Mouse (Mus musculus) myocyte (in vitro differentiated cells): Measurements from ENCODE around the gene Cysrt1. TPM values are rescaled to one million over a fixed set of nuclear protein-coding genes. Genes with fewer than 3 reads are reported as not detected.
"Not testable (repeated sequence)": the region's sequence is repeated elsewhere in the genome, so short reads cannot be mapped to it uniquely, and the experiment has no call there.

Source experiments
- H3K27me3 ChIP-seq: one replicate; pipeline ENCODE4 v1.6.1; 2011; ENCODE audit not compliant: control insufficient read depth, insufficient read depth, insufficient read length
- H3K36me3 ChIP-seq: one replicate; pipeline ENCODE4 v1.6.1; 2011; ENCODE audit not compliant: control insufficient read depth, insufficient read depth
- H3K4me2 ChIP-seq: one replicate; pipeline ENCODE4 v1.6.1; 2011; ENCODE audit warnings: low read depth, control low read depth
- H3K4me3 ChIP-seq: one replicate; pipeline ENCODE4 v1.5.1; 2011; ENCODE audit warnings: mild to moderate bottlenecking, control low read depth, moderate library complexity
- H3K79me2 ChIP-seq: one replicate; pipeline ENCODE4 v1.6.1; 2011; ENCODE audit not compliant: control insufficient read depth, insufficient read depth
- H3ac ChIP-seq: one replicate; pipeline ENCODE4 v1.6.1; 2011; ENCODE audit not compliant: control insufficient read depth, insufficient read length
- CEBPB ChIP-seq: IDR thresholded peaks from 2 replicates; pipeline ENCODE4 v1.6.1; 2011; ENCODE audit warnings: mild to moderate bottlenecking, moderate library complexity; ENCODE audit not compliant: poor library complexity, insufficient read depth, severe bottlenecking
- E2F4 ChIP-seq: IDR thresholded peaks from one replicate; pipeline ENCODE4 v1.6.1; 2011; ENCODE audit warnings: mild to moderate bottlenecking, control low read depth, moderate library complexity; ENCODE audit not compliant: insufficient read depth
- MAX ChIP-seq: IDR thresholded peaks from one replicate; pipeline ENCODE4 v1.6.1; 2011; ENCODE audit warnings: low read depth, mild to moderate bottlenecking, control low read depth
- MYOD1 ChIP-seq, 3 experiments: IDR thresholded peaks; one replicate each; pipeline ENCODE4 v1.6.1; 2011; ENCODE audit warnings: control low read depth in 2 of 3, low read depth in 2 of 3, mild to moderate bottlenecking in 2 of 3, moderate library complexity in 1 of 3; ENCODE audit not compliant: insufficient read length in 2 of 3, control insufficient read depth in 1 of 3
- MYOG ChIP-seq, 3 experiments: IDR thresholded peaks; one replicate each; pipeline ENCODE4 v1.6.1; 2011; ENCODE audit warnings: control low read depth in 2 of 3, low read depth in 2 of 3, mild to moderate bottlenecking in 2 of 3; ENCODE audit not compliant: insufficient read length in 2 of 3, control insufficient read depth in 1 of 3, insufficient read depth in 1 of 3
- POLR2A ChIP-seq: IDR thresholded peaks from one replicate; pipeline ENCODE4 v1.6.1; 2011; ENCODE audit warnings: low read depth, mild to moderate bottlenecking, control low read depth, moderate library complexity; ENCODE audit not compliant: insufficient read length
- POLR2AphosphoS2 ChIP-seq: IDR thresholded peaks from one replicate; pipeline ENCODE4 v1.6.1; 2011; ENCODE audit warnings: low read depth, control low read depth; ENCODE audit not compliant: insufficient read length
- REST ChIP-seq: IDR thresholded peaks from one replicate; pipeline ENCODE4 v1.6.1; 2011; ENCODE audit warnings: mild to moderate bottlenecking, control low read depth, moderate library complexity; ENCODE audit not compliant: insufficient read depth, insufficient read length
- SRF ChIP-seq: IDR thresholded peaks from one replicate; pipeline ENCODE4 v1.6.1; 2011; ENCODE audit warnings: low read depth; ENCODE audit not compliant: control insufficient read depth, insufficient read length
- TCF12 ChIP-seq: IDR thresholded peaks from one replicate; pipeline ENCODE4 v1.6.1; 2011; ENCODE audit warnings: mild to moderate bottlenecking, control low read depth; ENCODE audit not compliant: poor library complexity, insufficient read depth, severe bottlenecking
- TCF3 ChIP-seq: IDR thresholded peaks from one replicate; pipeline ENCODE4 v1.6.1; 2011; ENCODE audit warnings: low read depth, control low read depth; ENCODE audit not compliant: insufficient read length
- USF1 ChIP-seq: IDR thresholded peaks from one replicate; pipeline ENCODE4 v1.6.1; 2011; ENCODE audit warnings: low read depth, mild to moderate bottlenecking, control low read depth, moderate library complexity
- polyA plus RNA-seq: library from polyadenylated mRNA; unstranded; fragments of >200 nt; fragmentation: generic; extraction: Trizol; gene quantifications from one replicate; pipeline ENCODE4 v1.2.1, GENCODE M21; 2012; ENCODE audit warnings: missing spikeins

Cysrt1 gene
- polyA plus RNA-seq, 1 experiment = not detected

- TF ChIP-seq MYOG (IDR thresholded peaks at IDR 0.05; ENCODE audit: control insufficient read depth in 1 of 3, insufficient read depth in 1 of 3, insufficient read length in 2 of 3, low read depth in 2 of 3) = no peak
- TF ChIP-seq POLR2A = no peak
- TF ChIP-seq POLR2AphosphoS2 = no peak
- no peak for TF ChIP-seq MYOD1 (IDR thresholded peaks at IDR 0.05; ENCODE audit: control insufficient read depth in 1 of 3, insufficient read length in 2 of 3, low read depth in 2 of 3)
- no peak for TF ChIP-seq TCF12
- no peak for TF ChIP-seq USF1
- no peak for TF ChIP-seq SRF
- TF ChIP-seq REST = no peak
- no peak for TF ChIP-seq MAX
- Histone ChIP-seq H3K4me2 (no peak overlapping the region), H3K27me3 (no peaks in the 10 kb centered on the region), H3K79me2 (peaks cover 20% of the 10 kb centered on the region), H3K4me3 (no peak overlapping the region), H3ac (no peak overlapping the region), H3K36me3 (no peaks in the 10 kb centered on the region)
These were observed 16.6 kb upstream of the Cysrt1 start for GRCm38 (mm10) chr2:25258887-25259286.

GRCm38 (mm10) chr2:25257250-25257649 is 15.0 kb upstream of the Cysrt1 start:
- not testable (repeated sequence) for H3K27me3 ChIP-seq, H3K4me3 ChIP-seq, H3K4me2 ChIP-seq, H3K36me3 ChIP-seq, H3ac ChIP-seq
- H3K79me2 ChIP-seq = peaks cover 20% of the 10 kb centered on the region

- not testable (repeated sequence) for H3K27me3 ChIP-seq, H3K36me3 ChIP-seq
- peak overlapping the region; percentile 73 for H3ac ChIP-seq
- peaks cover 20% of the 10 kb centered on the region for H3K79me2 ChIP-seq
- H3K4me3 ChIP-seq = peak overlapping the region; percentile 96
- H3K4me2 ChIP-seq = peak overlapping the region; percentile 93
These were observed 14.3 kb upstream of the Cysrt1 start for GRCm38 (mm10) chr2:25256443-25257109.

- H3K27me3 ChIP-seq = no peaks in the 10 kb centered on the region
- TF ChIP-seq POLR2A (peak; percentile 71), USF1 (no peak), MYOD1 (IDR thresholded peaks at IDR 0.05; ENCODE audit: control insufficient read depth in 1 of 3, insufficient read length in 2 of 3, low read depth in 2 of 3) (peak in 2 of 3 experiments; percentile 3 to 45), MYOG (IDR thresholded peaks at IDR 0.05; ENCODE audit: control insufficient read depth in 1 of 3, insufficient read depth in 1 of 3, insufficient read length in 2 of 3, low read depth in 2 of 3) (peak in 1 of 3 experiments; percentile 47), E2F4 (no peak), MAX (no peak), SRF (peak; percentile 75), POLR2AphosphoS2 (peak; percentile 72), CEBPB (no peak), TCF3 (no peak)
- peak within 1 kb of the TSS; percentile 73 for H3ac ChIP-seq
- peaks cover 20% of the 10 kb centered on the region for H3K79me2 ChIP-seq
- peaks cover 6% of the 10 kb centered on the region for H3K36me3 ChIP-seq
- H3K4me3 ChIP-seq = peak within 1 kb of the TSS; percentile 96
- peak within 1 kb of the TSS; percentile 95 for H3K4me2 ChIP-seq
These were observed 13.1 kb upstream of the Cysrt1 start, which contains the start of gene Tmem203 for GRCm38 (mm10) chr2:25255284-25255779. Tmem203 (plus strand) TSS chr2:25255439.

- Histone ChIP-seq H3K27me3 (no peaks in the 10 kb centered on the region), H3K79me2 (peaks cover 20% of the 10 kb centered on the region), H3ac (no peak overlapping the region), H3K4me3 (no peak overlapping the region), H3K4me2 (no peak overlapping the region), H3K36me3 (peaks cover 6% of the 10 kb centered on the region)
- no peak for TF ChIP-seq MYOG (IDR thresholded peaks at IDR 0.05; ENCODE audit: control insufficient read depth in 1 of 3, insufficient read depth in 1 of 3, insufficient read length in 2 of 3, low read depth in 2 of 3)
- no peak for TF ChIP-seq TCF12
- no peak for TF ChIP-seq TCF3
- TF ChIP-seq POLR2AphosphoS2 = no peak
- TF ChIP-seq REST = no peak
- no peak for TF ChIP-seq CEBPB
- no peak for TF ChIP-seq MAX
- TF ChIP-seq MYOD1 (IDR thresholded peaks at IDR 0.05; ENCODE audit: control insufficient read depth in 1 of 3, insufficient read length in 2 of 3, low read depth in 2 of 3) = no peak
- TF ChIP-seq E2F4 = no peak
- no peak for TF ChIP-seq USF1
- TF ChIP-seq SRF = no peak
- no peak for TF ChIP-seq POLR2A
These were observed 10.1 kb upstream of the Cysrt1 start for GRCm38 (mm10) chr2:25252331-25252730.
